Mouse (Mus musculus): Measurements from ENCODE around the gene Zbtb45.

- no peak for TF ChIP-seq CTCF (IDR thresholded peaks at IDR 0.05; ENCODE audit: extremely low read depth, insufficient read length, insufficient replicate concordance, low read depth, low read length)
- TF ChIP-seq POLR2A (IDR thresholded peaks at IDR 0.05; ENCODE audit: low read depth, low read length), result no peak
Measured at GRCm38 (mm10) chr7:12970906-12971305, 38.9 kb downstream of the Zbtb45 start.

Measured in small intestine, adult 2 months (tissue).